Mouse (Mus musculus) MEL (cell line): ENCODE measurements at regions not wholly inside any gene's neighbourhood (a gene's known extent, or its start where the extent isn't known, plus 50 kb on each side); places are given as distances from the start of the nearest gene placed in this dataset.

Experiments used
- CHD2 ChIP-seq: IDR thresholded peaks from 2 replicates; pipeline ENCODE4 v1.6.1; 2011; ENCODE audit warnings: low read length, improper control_type of control experiment
- CTCF ChIP-seq, 3 experiments: IDR thresholded peaks in 2 of 3; conservative IDR thresholded peaks in 1 of 3; 2 replicates each; pipeline ENCODE4 v1.5.1; 2011 to 2012; ENCODE audit warnings: low read length in 3 of 3, low read depth in 2 of 3, mild to moderate bottlenecking in 2 of 3, improper control_type of control experiment in 1 of 3, inconsistent platforms in 1 of 3, mixed read lengths in 1 of 3, moderate library complexity in 1 of 3; ENCODE audit not compliant: control insufficient read depth in 1 of 3, insufficient read depth in 1 of 3, poor library complexity in 1 of 3, severe bottlenecking in 1 of 3
- ETS1 ChIP-seq: IDR thresholded peaks from 2 replicates; pipeline ENCODE4 v1.6.1; 2012; ENCODE audit warnings: low read depth, mild to moderate bottlenecking, inconsistent platforms, low read length, improper control_type of control experiment, moderate library complexity
- JUND ChIP-seq: IDR thresholded peaks from 2 replicates; pipeline ENCODE4 v1.6.1; 2011; ENCODE audit warnings: low read depth, mild to moderate bottlenecking, improper control_type of control experiment, low read length
- MAX ChIP-seq: IDR thresholded peaks from 2 replicates; pipeline ENCODE4 v1.6.1; 2011; ENCODE audit warnings: low read length, improper control_type of control experiment
- NRF1 ChIP-seq: IDR thresholded peaks from 2 replicates; pipeline ENCODE4 v1.6.1; 2014; ENCODE audit warnings: low read depth, mild to moderate bottlenecking, inconsistent platforms, low read length, improper control_type of control experiment, moderate library complexity; ENCODE audit not compliant: poor library complexity, insufficient read depth, severe bottlenecking
- POLR2A ChIP-seq, 2 experiments: IDR thresholded peaks; 2 replicates each; pipeline ENCODE4 v1.6.1; 2011 to 2012; ENCODE audit warnings: low read length in 2 of 2, mild to moderate bottlenecking in 2 of 2, control low read depth in 1 of 2, improper control_type of control experiment in 1 of 2, low read depth in 1 of 2, moderate library complexity in 1 of 2; ENCODE audit not compliant: control insufficient read depth in 1 of 2, insufficient read depth in 1 of 2, poor library complexity in 1 of 2

GRCm38 (mm10) chr17:13549975-13550895 is 195.9 kb downstream of the Tcp10c start:
- TF ChIP-seq ETS1 (no peak), NRF1 (no peak), MAX (no peak), CTCF (IDR thresholded peaks at IDR 0.05 in 2 of 3, conservative IDR thresholded peaks at IDR 0.05 in 1 of 3; ENCODE audit: control insufficient read depth in 1 of 3, insufficient read depth in 1 of 3, low read depth in 2 of 3, low read length in 3 of 3, poor library complexity in 1 of 3, severe bottlenecking in 1 of 3) (no peak), POLR2A (IDR thresholded peaks at IDR 0.05; ENCODE audit: control insufficient read depth in 1 of 2, insufficient read depth in 1 of 2, low read depth in 1 of 2, low read length in 2 of 2, poor library complexity in 1 of 2) (no peak), CHD2 (no peak), JUND (no peak)
